ENCODE assay signal across 18 mouse cellular contexts in the genomic region with DNA sequence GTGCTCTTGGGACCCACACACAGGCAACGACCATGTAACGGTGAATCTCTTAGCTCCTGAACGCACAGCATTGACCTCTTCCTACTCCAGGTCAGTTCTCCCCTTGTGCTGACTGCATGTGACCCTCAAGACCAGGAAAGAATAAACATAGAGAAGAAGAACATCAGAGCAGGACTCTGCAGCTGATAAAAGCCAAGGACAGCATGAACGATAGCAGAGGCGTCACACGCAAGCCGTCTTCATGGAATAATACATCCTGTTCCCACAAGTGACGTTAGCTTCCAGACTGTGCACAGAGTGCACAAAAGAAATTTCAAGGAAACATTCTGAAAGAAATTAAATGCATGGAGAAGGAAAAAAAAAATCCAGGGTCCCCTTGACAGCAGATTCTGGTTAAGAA.
"Had no signal": no experiment of that assay in that cellular context is flagged by ENCODE, and none has a peak within 500 bp of the region (broad histone marks: within the 10 kb centered on the region; RNA-seq: fewer than 3 reads in every experiment).

No protein-coding gene starts in this region.

- H3K36me3 ChIP-seq: limb, embryonic 12.5 days; limb, embryonic 15.5 days; liver, embryonic 12.5 days; liver, embryonic 15.5 days; midbrain, embryonic 10.5 days had no signal

- H3K9me3 ChIP-seq: limb, embryonic 12.5 days; limb, embryonic 15.5 days; liver, embryonic 12.5 days; liver, embryonic 15.5 days; megakaryocyte, embryonic 14.5 days; midbrain, embryonic 10.5 days had no signal

- H3K9ac ChIP-seq: limb, embryonic 12.5 days; limb, embryonic 15.5 days; liver, embryonic 12.5 days; liver, embryonic 15.5 days; lung, embryonic 14.5 days had no signal

- H3K4me2 ChIP-seq: limb, embryonic 12.5 days; limb, embryonic 15.5 days; liver, embryonic 12.5 days; liver, embryonic 15.5 days; lung, embryonic 14.5 days had no signal

- H3K4me1 ChIP-seq: liver, embryonic 15.5 days had no signal

- ATAC-seq: liver, embryonic 12.5 days had no signal

- H3K27me3 ChIP-seq: limb, embryonic 12.5 days; limb, embryonic 15.5 days; liver, embryonic 12.5 days; liver, embryonic 15.5 days had no signal

- DNase-seq: kidney, adult 2 months; kidney, postnatal 25 days; layer of hippocampus, postnatal 36 days; lung, embryonic 14.5 days; lung, postnatal 10 days; lung, postnatal 36 days; midbrain, embryonic 14.5 days; thymus, adult 18-20 months; thymus, postnatal 36 days had no signal

- H3K4me3 ChIP-seq: layer of hippocampus, adult 2 months; left cerebral cortex, adult 2 months; limb, embryonic 12.5 days; limb, embryonic 15.5 days; liver, embryonic 12.5 days; liver, embryonic 15.5 days; megakaryocyte, embryonic 14.5 days; midbrain, embryonic 10.5 days had no signal

- H3K27ac ChIP-seq: kidney, postnatal 0 days; layer of hippocampus, adult 2 months; left cerebral cortex, adult 2 months; limb, embryonic 12.5 days; limb, embryonic 15.5 days; liver, embryonic 12.5 days; liver, embryonic 15.5 days; midbrain, embryonic 10.5 days had no signal
